Mouse (Mus musculus) cortical plate, adult 2 months (tissue): ENCODE results near the gene Gm10053.

Source experiments
- CTCF ChIP-seq: fragments of 200-500 bp; IDR thresholded peaks from 2 replicates; pipeline ENCODE4 v1.5.1; 2011; ENCODE audit warnings: mild to moderate bottlenecking, control low read depth, low read length; ENCODE audit not compliant: insufficient read depth; ENCODE audit errors: extremely low read depth
- POLR2A ChIP-seq: fragments of 200-500 bp; IDR thresholded peaks from 2 replicates; pipeline ENCODE4 v1.6.1; 2011; ENCODE audit warnings: mild to moderate bottlenecking, low read length, control low read depth; ENCODE audit not compliant: insufficient read depth; ENCODE audit errors: extremely low read depth

DNA sequence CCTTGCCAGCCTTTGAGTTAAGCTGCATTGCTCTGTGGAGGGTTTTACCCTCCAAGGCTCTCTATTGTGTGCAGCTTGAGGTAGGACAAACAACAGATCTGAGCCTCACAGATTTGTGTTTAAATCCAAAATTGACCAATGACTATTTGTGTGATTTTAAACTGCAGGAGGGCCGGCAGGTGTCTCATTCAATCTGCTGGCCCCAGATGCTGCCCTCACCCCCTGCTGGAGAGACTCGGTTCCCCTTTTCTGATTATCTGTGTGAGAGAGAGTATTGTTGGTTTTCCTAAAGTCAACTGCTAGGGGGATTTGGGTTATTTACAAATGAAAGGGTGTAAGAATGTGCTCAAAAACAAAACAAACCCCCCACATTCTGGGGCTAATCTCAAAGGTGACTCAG, 26.8 kb downstream of the Gm10053 start:
- TF ChIP-seq CTCF: no peak
- TF ChIP-seq POLR2A: no peak
